Mouse (Mus musculus) kidney, adult 2 months (tissue): Measurements from ENCODE around the gene Ublcp1.

Experiments
- CTCF ChIP-seq: fragments of 200-500 bp; conservative IDR thresholded peaks from 2 replicates; pipeline ENCODE4 v1.5.1; 2011; ENCODE audit warnings: low read depth, mild to moderate bottlenecking, control low read depth, low read length, moderate library complexity, mixed read lengths; ENCODE audit not compliant: insufficient read depth, insufficient read length
- POLR2A ChIP-seq: fragments of 200-500 bp; IDR thresholded peaks from one replicate; pipeline ENCODE4 v1.6.1; 2011; ENCODE audit warnings: low read depth, low read length, control low read depth

DNA sequence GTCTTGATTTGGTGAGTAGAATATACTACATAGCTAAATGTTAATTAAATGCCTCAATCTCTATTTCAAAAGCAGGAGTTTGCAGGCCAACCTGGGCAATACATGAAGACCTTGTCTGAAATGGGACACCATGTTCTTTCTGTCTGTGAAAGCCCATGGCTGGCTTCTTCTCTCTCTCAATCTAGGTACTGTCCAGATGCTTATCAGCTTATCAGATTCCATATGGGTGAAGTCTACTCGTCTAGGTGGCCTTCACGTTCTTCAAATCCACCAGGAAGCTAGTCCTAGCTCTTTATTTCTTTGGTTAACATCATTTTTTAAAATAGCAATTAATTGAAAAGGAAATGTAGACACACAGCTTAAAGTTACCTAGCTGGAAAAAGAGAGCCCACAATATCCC is 39.6 kb upstream of the Ublcp1 start:
- no peak for TF ChIP-seq CTCF
- no peak for TF ChIP-seq POLR2A
